Mouse (Mus musculus) kidney, embryonic 15.5 days (tissue): ENCODE measurements at regions not wholly inside any gene's neighbourhood (a gene's known extent, or its start where the extent isn't known, plus 50 kb on each side); places are given as distances from the start of the nearest gene placed in this dataset.
A peak's percentile ranks its signal among the peaks of the same experiment; 100 is the strongest.

Source experiments
- ATAC-seq: fragments of 200-750 bp; cut with Nextera tagmentation; replicated peaks from 2 replicates; pipeline ENCODE4 v1.8.0; 2017; ENCODE audit warnings: moderate TSS enrichment; ENCODE audit not compliant: low FRiP score
- H3K27ac ChIP-seq: fragments of 300-500 bp; sonication (generic); 2 replicates; pipeline ENCODE4 v1.5.1; 2015; ENCODE audit warnings: mild to moderate bottlenecking, inconsistent platforms
- H3K27me3 ChIP-seq: fragments of 300-500 bp; sonication (generic); 2 replicates; pipeline ENCODE4 v1.6.1; 2015; ENCODE audit warnings: inconsistent platforms
- H3K36me3 ChIP-seq: fragments of 300-500 bp; sonication (generic); 2 replicates; pipeline ENCODE4 v1.6.1; 2015; ENCODE audit warnings: inconsistent platforms
- H3K4me1 ChIP-seq: fragments of 300-500 bp; sonication (generic); 2 replicates; pipeline ENCODE4 v1.6.1; 2015; ENCODE audit warnings: inconsistent platforms
- H3K4me2 ChIP-seq: fragments of 300-500 bp; sonication (generic); 2 replicates; pipeline ENCODE4 v1.6.1; 2015; ENCODE audit warnings: moderate library complexity, mild to moderate bottlenecking, inconsistent platforms
- H3K4me3 ChIP-seq: fragments of 300-500 bp; sonication (generic); replicated peaks from 2 replicates; pipeline ENCODE4 v1.5.1; 2015; ENCODE audit warnings: mild to moderate bottlenecking, inconsistent platforms
- H3K9ac ChIP-seq: fragments of 300-500 bp; sonication (generic); 2 replicates; pipeline ENCODE4 v1.6.1; 2015; ENCODE audit warnings: mild to moderate bottlenecking, inconsistent platforms
- H3K9me3 ChIP-seq: fragments of 300-500 bp; sonication (generic); replicated peaks from 2 replicates; pipeline ENCODE4 v1.6.1; 2016; ENCODE audit warnings: inconsistent platforms
- WGBS: fragments of 180-500 bp; shearing (Covaris S2); methylation state at CpG from one replicate; pipeline ENCODE4 v1.1.7; 2015; ENCODE audit warnings: mixed read lengths; 5-methylcytosine and 5-hydroxymethylcytosine counted together

GRCm38 (mm10) chr15:36399355-36400012 lies 608.1 kb downstream of the Zfp706 start:
- Histone ChIP-seq H3K9ac (no peak overlapping the region), H3K4me2 (peak overlapping the region; percentile 15; the same call in 1 of the 2 replicates), H3K9me3 (no peaks in the 10 kb centered on the region), H3K4me1 (peaks cover 23% of the 10 kb centered on the region), H3K36me3 (no peaks in the 10 kb centered on the region), H3K27ac (peak overlapping the region; percentile 82), H3K27me3 (no peaks in the 10 kb centered on the region), H3K4me3 (no peak overlapping the region)
- WGBS = 17% methylated on average over 7 of the region's 7 CpGs
- ATAC-seq = peak; percentile 71

- Histone ChIP-seq H3K4me1 (peaks cover 23% of the 10 kb centered on the region), H3K4me3 (no peak overlapping the region), H3K4me2 (no peak overlapping the region), H3K36me3 (no peaks in the 10 kb centered on the region), H3K9ac (no peak overlapping the region), H3K27me3 (no peaks in the 10 kb centered on the region), H3K27ac (no peak overlapping the region), H3K9me3 (no peaks in the 10 kb centered on the region)
- WGBS = 67% methylated on average over 9 of the region's 9 CpGs
- no peak for ATAC-seq
Observed at GRCm38 (mm10) chr15:36398099-36398982, 609.2 kb downstream of the Zfp706 start.

GRCm38 (mm10) chr15:36396791-36397190 lies 610.8 kb downstream of the Zfp706 start:
- no peak overlapping the region for H3K27ac ChIP-seq
- 85% methylated on average over 6 of the region's 6 CpGs for WGBS
- H3K36me3 ChIP-seq = no peaks in the 10 kb centered on the region

GRCm38 (mm10) chr15:36396245-36396644 lies 611.3 kb downstream of the Zfp706 start:
- no peak overlapping the region for H3K4me2 ChIP-seq
- no peak overlapping the region for H3K9ac ChIP-seq
- H3K4me1 ChIP-seq = peaks cover 23% of the 10 kb centered on the region
- H3K36me3 ChIP-seq = no peaks in the 10 kb centered on the region
- no peaks in the 10 kb centered on the region for H3K9me3 ChIP-seq
- no peak overlapping the region for H3K4me3 ChIP-seq
- no peak for ATAC-seq
- no peak overlapping the region for H3K27ac ChIP-seq
- no peaks in the 10 kb centered on the region for H3K27me3 ChIP-seq
- WGBS = 56% methylated on average over 2 of the region's 2 CpGs

More at GRCm38 (mm10) chr15:36396791-36397190, 610.8 kb downstream of the Zfp706 start:
- Histone ChIP-seq H3K27me3 (no peaks in the 10 kb centered on the region), H3K4me2 (no peak overlapping the region), H3K4me3 (no peak overlapping the region), H3K9me3 (no peaks in the 10 kb centered on the region), H3K4me1 (peaks cover 23% of the 10 kb centered on the region), H3K9ac (no peak overlapping the region)
- ATAC-seq = no peak

DNA sequence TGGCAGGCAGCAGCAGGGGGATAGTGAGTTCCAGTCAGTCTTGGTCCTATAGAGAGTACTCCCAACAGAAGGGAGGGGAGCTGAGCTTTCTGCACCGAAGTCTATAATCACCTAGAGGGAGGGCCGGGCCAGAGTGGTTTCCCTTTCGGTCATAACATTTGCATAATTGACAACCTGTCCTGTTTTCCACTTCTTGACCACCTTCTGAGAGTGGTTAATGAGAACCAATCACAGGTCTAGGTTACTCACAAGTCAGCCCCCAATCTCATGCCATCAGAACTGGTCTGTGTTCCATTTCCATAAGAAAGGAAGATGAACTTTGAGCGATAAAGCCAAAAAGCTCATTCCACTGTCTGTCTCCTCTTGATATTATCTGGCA lies 611.9 kb downstream of the Zfp706 start:
- H3K9me3 ChIP-seq = no peaks in the 10 kb centered on the region
- H3K27me3 ChIP-seq = no peaks in the 10 kb centered on the region
- H3K9ac ChIP-seq = no peak overlapping the region
- no peak for ATAC-seq
- H3K4me1 ChIP-seq = peaks cover 23% of the 10 kb centered on the region
- no peak overlapping the region for H3K27ac ChIP-seq
- no peak overlapping the region for H3K4me3 ChIP-seq
- WGBS = 39% methylated on average over 4 of the region's 4 CpGs
- no peak overlapping the region for H3K4me2 ChIP-seq
- no peaks in the 10 kb centered on the region for H3K36me3 ChIP-seq

DNA sequence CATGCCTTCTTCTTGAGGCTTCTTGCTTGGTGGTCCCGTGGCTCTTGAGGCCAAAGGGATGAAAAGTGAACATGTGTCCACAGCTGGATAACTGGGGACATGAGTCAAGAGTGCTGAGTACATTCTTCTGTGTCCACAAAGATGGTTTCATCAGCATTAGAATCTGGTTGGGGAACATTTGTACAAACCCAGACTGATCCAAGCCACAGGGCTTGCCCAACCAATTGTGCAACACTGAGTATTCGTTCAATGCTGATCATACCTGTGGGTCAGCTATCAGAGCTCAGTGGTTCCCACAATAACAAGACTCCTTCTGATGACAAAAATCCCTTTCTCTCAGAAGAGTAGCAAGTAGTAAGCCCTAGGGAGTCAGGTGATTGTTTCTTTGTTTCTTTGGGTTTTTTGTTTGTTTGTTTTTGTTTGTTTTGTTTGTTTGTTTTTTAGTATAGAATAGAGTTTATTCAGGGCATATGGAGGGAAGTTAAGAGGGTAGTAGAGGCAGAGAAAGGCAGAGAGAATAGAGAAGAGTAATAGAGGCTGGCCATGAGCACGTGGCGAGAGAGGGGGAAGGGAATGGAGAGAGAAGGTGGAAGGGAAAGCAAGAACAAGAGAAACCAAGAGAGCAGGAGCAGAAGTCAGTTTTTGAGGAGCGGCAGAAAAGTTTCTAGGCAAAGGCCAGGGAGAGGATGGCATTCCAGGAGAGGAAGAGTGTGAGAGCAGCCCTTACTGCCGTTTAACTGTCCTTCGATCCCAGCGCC lies 612.5 kb downstream of the Zfp706 start:
- Histone ChIP-seq H3K27me3 (no peaks in the 10 kb centered on the region), H3K4me3 (no peak overlapping the region), H3K9me3 (no peaks in the 10 kb centered on the region), H3K36me3 (no peaks in the 10 kb centered on the region), H3K4me2 (no peak overlapping the region), H3K27ac (no peak overlapping the region), H3K9ac (no peak overlapping the region), H3K4me1 (peaks cover 18% of the 10 kb centered on the region)
- 71% methylated on average over 8 of the region's 8 CpGs for WGBS
- no peak for ATAC-seq

GRCm38 (mm10) chr15:36389775-36390174 lies 617.8 kb downstream of the Zfp706 start:
- Histone ChIP-seq H3K27ac (no peak overlapping the region), H3K4me3 (no peak overlapping the region), H3K9ac (no peak overlapping the region), H3K27me3 (no peaks in the 10 kb centered on the region), H3K4me2 (no peak overlapping the region), H3K9me3 (no peaks in the 10 kb centered on the region), H3K4me1 (no peaks in the 10 kb centered on the region), H3K36me3 (no peaks in the 10 kb centered on the region)
- no peak for ATAC-seq
- 43% methylated on average over 4 of the region's 4 CpGs for WGBS

DNA sequence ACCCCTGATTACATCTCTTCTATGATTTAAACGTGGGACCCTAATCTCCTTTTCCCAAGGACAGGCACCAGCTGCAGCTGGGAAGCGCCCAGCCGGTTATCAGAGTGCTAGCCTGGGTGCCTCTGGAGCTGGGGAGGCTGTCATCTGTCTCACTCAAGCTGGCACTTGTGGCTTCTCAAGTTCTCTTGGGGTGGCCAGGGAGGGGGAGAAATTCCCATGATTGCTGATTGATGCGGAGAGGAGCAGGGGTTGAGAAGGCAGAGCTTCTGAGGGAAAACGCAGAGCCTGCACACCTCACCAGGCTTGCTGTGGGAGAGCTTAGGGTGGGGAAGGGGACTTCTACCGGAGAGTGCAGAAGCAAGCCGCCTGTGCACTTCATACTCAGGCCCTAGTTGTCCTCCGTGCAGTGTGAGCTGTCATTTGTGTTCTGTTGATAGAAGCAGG lies 626.3 kb downstream of the Zfp706 start:
- Histone ChIP-seq H3K27ac (no peak overlapping the region), H3K9me3 (no peaks in the 10 kb centered on the region), H3K4me2 (peak overlapping the region; percentile 57), H3K4me1 (peaks cover 13% of the 10 kb centered on the region), H3K4me3 (peak overlapping the region; percentile 25), H3K27me3 (0 out of 2 replicates have a peak, but pooled peaks cover 6% of the 10 kb centered on the region), H3K36me3 (no peaks in the 10 kb centered on the region), H3K9ac (no peak overlapping the region)
- WGBS = 5% methylated on average over 8 of the region's 8 CpGs
- peak; percentile 83 for ATAC-seq

DNA sequence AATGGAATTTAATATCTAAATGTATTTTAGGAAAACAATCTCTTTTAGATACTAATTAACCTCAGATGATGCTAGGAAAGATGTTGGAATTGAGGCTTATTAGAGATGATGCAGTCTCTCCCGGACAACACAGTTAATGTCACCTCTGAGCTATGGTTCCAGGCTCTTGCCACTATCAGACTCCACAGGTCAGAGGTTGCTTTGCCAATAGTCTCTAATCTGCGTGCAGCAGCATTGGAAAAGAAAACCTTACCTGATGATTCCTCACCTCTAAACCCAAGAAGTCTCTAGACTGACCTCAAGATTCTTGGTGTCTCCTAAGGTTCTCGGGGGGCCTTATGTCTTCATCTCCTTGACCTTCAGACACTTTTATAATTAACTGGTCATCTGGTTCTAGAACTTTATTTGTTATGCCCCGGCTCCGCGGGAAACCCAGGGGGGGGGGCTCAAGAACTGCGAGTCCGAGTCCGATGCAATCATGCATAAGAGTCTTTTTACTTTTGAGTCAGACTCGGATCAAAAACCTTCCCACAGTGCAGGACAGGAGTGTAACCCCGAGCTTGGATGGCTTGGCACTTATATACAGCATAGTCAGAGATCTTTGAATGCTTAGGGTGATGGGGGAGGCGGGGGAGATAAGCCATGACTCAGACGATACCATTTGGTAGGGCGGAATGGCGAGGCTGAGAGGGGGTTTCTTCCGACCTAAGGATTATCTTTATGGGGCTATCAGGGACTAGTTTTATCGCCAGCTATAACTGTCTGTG lies 626.9 kb downstream of the Zfp706 start:
- Histone ChIP-seq H3K27ac (no peak overlapping the region), H3K36me3 (no peaks in the 10 kb centered on the region), H3K4me2 (peak overlapping the region; percentile 57), H3K9ac (no peak overlapping the region), H3K9me3 (no peaks in the 10 kb centered on the region), H3K27me3 (0 out of 2 replicates have a peak, but pooled peaks cover 6% of the 10 kb centered on the region), H3K4me1 (peaks cover 13% of the 10 kb centered on the region), H3K4me3 (peak overlapping the region; percentile 25)
- ATAC-seq = peak; percentile 84
- WGBS = 7% methylated on average over 17 of the region's 17 CpGs

DNA sequence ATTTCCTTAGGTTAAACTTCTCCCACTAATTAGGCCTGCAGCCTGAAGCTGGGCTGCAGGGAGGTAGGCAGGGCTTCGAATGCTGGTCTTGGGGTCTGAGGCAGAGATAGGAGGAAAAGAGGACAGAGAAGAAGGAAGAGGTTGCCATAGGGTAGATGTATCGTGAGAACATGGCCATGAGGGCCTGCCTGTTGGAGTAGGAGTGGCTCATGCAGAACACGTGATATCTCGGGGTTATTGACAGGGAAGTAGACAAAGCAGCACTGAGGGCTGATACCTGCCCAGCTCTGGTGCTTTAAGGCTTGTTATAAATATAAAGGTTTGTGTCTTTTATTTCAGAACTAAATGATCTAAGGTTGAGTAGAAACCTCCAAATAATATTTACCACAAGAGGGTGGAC lies 628.9 kb downstream of the Zfp706 start:
- no peak overlapping the region for H3K9ac ChIP-seq

GRCm38 (mm10) chr15:36376551-36376950 lies 631.0 kb downstream of the Zfp706 start:
- no peak overlapping the region for H3K4me2 ChIP-seq
- no peak overlapping the region for H3K4me3 ChIP-seq
- no peak for ATAC-seq
- WGBS = 60% methylated on average over 6 of the region's 6 CpGs
- H3K9me3 ChIP-seq = no peaks in the 10 kb centered on the region
- H3K9ac ChIP-seq = no peak overlapping the region
- no peak overlapping the region for H3K27ac ChIP-seq
- H3K27me3 ChIP-seq = 0 out of 2 replicates have a peak, but pooled peaks cover 3% of the 10 kb centered on the region
- peaks cover 41% of the 10 kb centered on the region for H3K4me1 ChIP-seq
- H3K36me3 ChIP-seq = no peaks in the 10 kb centered on the region

More for the DNA sequence above, 628.9 kb downstream of the Zfp706 start:
- no peak overlapping the region for H3K27ac ChIP-seq
- no peaks in the 10 kb centered on the region for H3K9me3 ChIP-seq
- no peaks in the 10 kb centered on the region for H3K36me3 ChIP-seq
- ATAC-seq = no peak
- WGBS = 87% methylated on average over 4 of the region's 4 CpGs
- H3K27me3 ChIP-seq = 0 out of 2 replicates have a peak, but pooled peaks cover 6% of the 10 kb centered on the region
- no peak overlapping the region for H3K4me3 ChIP-seq
- no peak overlapping the region for H3K4me2 ChIP-seq
- H3K4me1 ChIP-seq = peaks cover 33% of the 10 kb centered on the region
